Mouse (Mus musculus): ENCODE data around the gene Cdkl1. TPM values are rescaled to one million over a fixed set of nuclear protein-coding genes. Genes with fewer than 3 reads are reported as not detected.
A peak's percentile ranks its signal among the peaks of the same experiment; 100 is the strongest.

Gene Cdkl1
- polyA plus RNA-seq, 1 experiment from 2014 or later, result 9.0 TPM

DNA sequence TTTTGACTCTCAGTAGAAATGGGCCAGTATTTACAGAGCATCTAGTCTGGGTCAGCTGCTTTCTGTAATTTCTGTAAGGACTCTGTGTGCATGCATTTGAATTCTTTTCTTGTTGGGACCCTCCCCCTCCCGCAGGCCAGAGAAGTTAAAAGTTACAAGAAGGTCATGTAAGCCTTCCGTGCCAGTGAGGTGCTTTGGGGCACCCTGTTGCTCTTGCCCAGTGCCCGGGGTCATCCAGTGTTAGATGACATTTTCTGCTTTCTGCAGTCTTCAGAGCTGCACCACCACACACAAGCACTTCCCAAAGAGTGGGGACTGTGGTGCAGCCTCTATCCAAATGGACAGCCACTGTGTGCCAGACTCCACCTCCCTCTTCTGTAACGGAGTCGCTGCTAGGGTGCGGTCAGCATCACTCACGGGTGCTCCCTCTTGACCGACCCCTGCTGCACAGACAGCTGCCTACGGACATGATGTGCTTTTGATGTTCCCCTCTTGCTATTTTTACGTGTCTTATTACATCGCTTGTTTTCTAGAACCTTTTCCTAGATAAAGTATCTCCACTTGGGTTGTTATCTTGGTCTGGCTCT, 16.4 kb upstream of the Cdkl1 start:
- Histone ChIP-seq H3K4me1 (replicated peaks) (no peaks in the 10 kb centered on the region), H3K4me3 (no peak overlapping the region), H3K36me3 (peaks cover 37% of the 10 kb centered on the region), H3K9me3 (no peaks in the 10 kb centered on the region), H3K27me3 (no peaks in the 10 kb centered on the region), H3K9ac (no peak overlapping the region), H3K27ac (replicated peaks) (no peak overlapping the region), H3K4me2 (no peak overlapping the region)
- ATAC-seq (ENCODE audit: low FRiP score, low read depth), result no peak
- WGBS, result 80% methylated on average over 11 of the region's 11 CpGs

GRCm38 (mm10) chr12:69805148-69805547, 14.1 kb upstream of the Cdkl1 start:
- no peaks in the 10 kb centered on the region for H3K27me3 ChIP-seq
- ATAC-seq (ENCODE audit: low FRiP score, low read depth), result no peak
- no peaks in the 10 kb centered on the region for H3K4me1 ChIP-seq (replicated peaks)
- 77% methylated on average over 6 of the region's 6 CpGs for WGBS
- no peak overlapping the region for H3K4me3 ChIP-seq
- H3K27ac ChIP-seq (replicated peaks), result no peak overlapping the region
- H3K9ac ChIP-seq, result no peak overlapping the region
- no peak overlapping the region for H3K4me2 ChIP-seq
- H3K9me3 ChIP-seq, result no peaks in the 10 kb centered on the region
- peaks cover 37% of the 10 kb centered on the region for H3K36me3 ChIP-seq

GRCm38 (mm10) chr12:69804393-69805070, 13.5 kb upstream of the Cdkl1 start:
- H3K4me3 ChIP-seq, result no peak overlapping the region
- H3K4me2 ChIP-seq, result no peak overlapping the region
- no peaks in the 10 kb centered on the region for H3K9me3 ChIP-seq
- no peaks in the 10 kb centered on the region for H3K27me3 ChIP-seq
- ATAC-seq (ENCODE audit: low FRiP score, low read depth), result no peak
- H3K4me1 ChIP-seq (replicated peaks), result no peaks in the 10 kb centered on the region
- no peak overlapping the region for H3K27ac ChIP-seq (replicated peaks)
- WGBS, result 95% methylated on average over 10 of the region's 10 CpGs
- peaks cover 37% of the 10 kb centered on the region for H3K36me3 ChIP-seq
- no peak overlapping the region for H3K9ac ChIP-seq

DNA sequence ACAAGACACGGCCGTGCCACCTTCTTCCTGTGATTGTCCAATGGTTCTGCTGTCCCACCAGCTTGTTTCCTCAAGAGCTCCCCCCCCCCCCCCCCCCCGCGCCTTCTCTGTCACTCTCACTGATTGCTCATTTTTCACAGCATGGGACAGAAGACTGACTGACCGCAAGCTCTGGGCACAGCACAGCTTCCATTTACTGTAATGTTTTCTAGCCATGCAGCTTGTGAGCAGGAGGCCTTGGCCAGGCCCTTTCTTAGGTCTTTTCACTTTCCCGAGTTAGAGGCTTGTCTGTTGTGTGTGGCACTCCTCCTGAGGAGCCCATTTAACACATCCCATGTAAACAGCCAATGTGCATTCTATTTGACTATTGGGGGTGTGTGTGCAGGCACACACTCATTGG, 12.1 kb upstream of the Cdkl1 start:
- Histone ChIP-seq H3K4me1 (replicated peaks) (no peaks in the 10 kb centered on the region), H3K27ac (replicated peaks) (no peak overlapping the region), H3K9ac (no peak overlapping the region), H3K9me3 (no peaks in the 10 kb centered on the region), H3K36me3 (peaks cover 33% of the 10 kb centered on the region), H3K4me3 (no peak overlapping the region), H3K27me3 (no peaks in the 10 kb centered on the region), H3K4me2 (no peak overlapping the region)
- 83% methylated on average over 4 of the region's 6 CpGs for WGBS
- no peak for ATAC-seq (ENCODE audit: low FRiP score, low read depth)

- Histone ChIP-seq H3K4me1 (replicated peaks) (no peaks in the 10 kb centered on the region), H3K27ac (replicated peaks) (no peak overlapping the region), H3K4me2 (no peak overlapping the region), H3K9ac (no peak overlapping the region), H3K9me3 (no peaks in the 10 kb centered on the region), H3K4me3 (no peak overlapping the region), H3K27me3 (no peaks in the 10 kb centered on the region), H3K36me3 (peaks cover 12% of the 10 kb centered on the region)
- 86% methylated on average over 4 of the region's 4 CpGs for WGBS
- ATAC-seq (ENCODE audit: low FRiP score, low read depth), result no peak
These were observed 9.5 kb upstream of the Cdkl1 start for GRCm38 (mm10) chr12:69800586-69800985.

GRCm38 (mm10) chr12:69796311-69796710, 5.2 kb upstream of the Cdkl1 start:
- Histone ChIP-seq H3K4me1 (replicated peaks) (peaks cover 2% of the 10 kb centered on the region), H3K27ac (replicated peaks) (no peak overlapping the region), H3K27me3 (0 out of 2 replicates have a peak, but pooled peaks cover 3% of the 10 kb centered on the region), H3K4me3 (no peak overlapping the region), H3K4me2 (no peak overlapping the region), H3K9me3 (no peaks in the 10 kb centered on the region), H3K36me3 (no peaks in the 10 kb centered on the region), H3K9ac (no peak overlapping the region)
- WGBS, result 80% methylated on average over 3 of the region's 3 CpGs
- no peak for ATAC-seq (ENCODE audit: low FRiP score, low read depth)

- Histone ChIP-seq H3K9me3 (no peaks in the 10 kb centered on the region), H3K9ac (peak overlapping the region; percentile 65), H3K27ac (replicated peaks) (peak overlapping the region; percentile 61), H3K4me2 (peak overlapping the region; percentile 97), H3K27me3 (0 out of 2 replicates have a peak, but pooled peaks cover 3% of the 10 kb centered on the region), H3K36me3 (no peaks in the 10 kb centered on the region), H3K4me1 (replicated peaks) (peaks cover 18% of the 10 kb centered on the region), H3K4me3 (peak overlapping the region; percentile 55)
- ATAC-seq (ENCODE audit: low FRiP score, low read depth), result peak; percentile 19
- WGBS, result 33% methylated on average over 27 of the region's 27 CpGs
These were observed 1.1 kb downstream of the Cdkl1 start for GRCm38 (mm10) chr12:69789766-69790529.

DNA sequence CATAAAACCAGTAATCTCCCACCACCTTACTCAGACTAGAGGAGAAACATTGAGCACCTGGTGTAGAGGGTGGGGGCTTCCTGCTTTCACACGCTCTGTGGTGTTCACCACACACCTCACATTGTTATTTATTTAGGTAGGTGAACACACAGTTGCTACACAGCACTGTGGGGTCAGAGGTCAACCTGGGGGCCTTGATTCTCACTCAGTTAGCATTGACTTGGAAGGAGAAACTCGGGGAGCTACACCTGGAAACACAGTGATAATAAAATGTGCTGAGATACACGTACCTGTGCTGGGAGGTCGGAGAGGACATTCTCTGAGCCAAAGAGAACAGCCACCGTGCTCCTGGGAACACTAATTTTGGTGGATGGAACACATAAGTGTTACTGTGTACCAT, 2.7 kb downstream of the Cdkl1 start:
- 0 out of 2 replicates have a peak, but pooled peaks cover 3% of the 10 kb centered on the region for H3K27me3 ChIP-seq
- no peak overlapping the region for H3K9ac ChIP-seq
- H3K27ac ChIP-seq (replicated peaks), result no peak overlapping the region
- no peaks in the 10 kb centered on the region for H3K36me3 ChIP-seq
- H3K4me1 ChIP-seq (replicated peaks), result peaks cover 18% of the 10 kb centered on the region
- ATAC-seq (ENCODE audit: low FRiP score, low read depth), result no peak
- no peaks in the 10 kb centered on the region for H3K9me3 ChIP-seq
- H3K4me3 ChIP-seq, result no peak overlapping the region
- peak overlapping the region; percentile 2; the same call in 1 of the 2 replicates for H3K4me2 ChIP-seq
- WGBS, result 92% methylated on average over 5 of the region's 5 CpGs

GRCm38 (mm10) chr12:69785471-69785870, 5.6 kb downstream of the Cdkl1 start:
- H3K4me1 ChIP-seq (replicated peaks), result peaks cover 7% of the 10 kb centered on the region
- no peak overlapping the region for H3K9ac ChIP-seq
- H3K4me2 ChIP-seq, result no peak overlapping the region
- WGBS, result 91% methylated on average over 9 of the region's 9 CpGs
- H3K4me3 ChIP-seq, result no peak overlapping the region
- H3K9me3 ChIP-seq, result no peaks in the 10 kb centered on the region
- H3K36me3 ChIP-seq, result no peaks in the 10 kb centered on the region
- H3K27me3 ChIP-seq, result no peaks in the 10 kb centered on the region
- no peak overlapping the region for H3K27ac ChIP-seq (replicated peaks)
- ATAC-seq (ENCODE audit: low FRiP score, low read depth), result no peak

DNA sequence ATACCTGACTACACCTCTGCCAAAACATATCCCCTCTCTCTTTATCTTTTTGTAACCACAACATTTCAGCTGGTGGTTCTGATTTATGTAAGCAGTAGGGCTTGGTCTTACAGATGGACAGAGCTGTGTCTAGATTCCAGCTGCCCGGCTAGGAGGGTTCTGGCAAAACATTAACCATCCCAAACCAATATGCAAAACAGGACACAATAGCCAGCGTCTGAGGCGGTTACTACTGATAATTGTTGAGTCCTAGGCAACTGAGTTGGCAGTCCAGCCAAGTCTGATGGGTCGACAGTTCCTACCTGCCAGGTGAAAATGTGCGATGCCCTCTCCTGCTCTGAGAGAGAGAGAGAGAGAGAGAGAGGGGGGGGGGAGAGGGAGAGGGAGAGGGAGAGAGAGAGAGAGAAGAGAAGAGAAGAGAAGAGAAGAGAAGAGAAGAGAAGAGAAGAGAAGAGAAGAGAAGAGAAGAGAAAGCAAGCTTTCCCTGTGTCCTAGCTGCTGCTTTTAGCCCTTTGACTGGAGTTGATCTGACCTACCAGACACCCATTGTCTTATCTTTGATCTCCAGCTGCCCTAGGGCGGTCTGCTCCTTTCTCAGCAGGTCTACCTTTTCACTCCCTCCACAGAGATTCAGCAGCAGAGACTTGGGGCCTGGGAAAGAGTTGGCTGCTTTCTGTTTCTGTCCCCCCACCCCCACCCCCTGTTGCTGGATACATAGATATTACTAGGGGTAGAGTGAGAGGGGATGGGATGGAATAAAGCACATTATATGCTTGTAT, 7.6 kb downstream of the Cdkl1 start:
- Histone ChIP-seq H3K4me1 (replicated peaks) (no peaks in the 10 kb centered on the region), H3K4me2 (no peak overlapping the region), H3K27ac (replicated peaks) (no peak overlapping the region), H3K9ac (no peak overlapping the region), H3K27me3 (no peaks in the 10 kb centered on the region), H3K36me3 (no peaks in the 10 kb centered on the region), H3K4me3 (no peak overlapping the region), H3K9me3 (no peaks in the 10 kb centered on the region)
- ATAC-seq (ENCODE audit: low FRiP score, low read depth), result no peak
- 45% methylated on average over 6 of the region's 6 CpGs for WGBS

DNA sequence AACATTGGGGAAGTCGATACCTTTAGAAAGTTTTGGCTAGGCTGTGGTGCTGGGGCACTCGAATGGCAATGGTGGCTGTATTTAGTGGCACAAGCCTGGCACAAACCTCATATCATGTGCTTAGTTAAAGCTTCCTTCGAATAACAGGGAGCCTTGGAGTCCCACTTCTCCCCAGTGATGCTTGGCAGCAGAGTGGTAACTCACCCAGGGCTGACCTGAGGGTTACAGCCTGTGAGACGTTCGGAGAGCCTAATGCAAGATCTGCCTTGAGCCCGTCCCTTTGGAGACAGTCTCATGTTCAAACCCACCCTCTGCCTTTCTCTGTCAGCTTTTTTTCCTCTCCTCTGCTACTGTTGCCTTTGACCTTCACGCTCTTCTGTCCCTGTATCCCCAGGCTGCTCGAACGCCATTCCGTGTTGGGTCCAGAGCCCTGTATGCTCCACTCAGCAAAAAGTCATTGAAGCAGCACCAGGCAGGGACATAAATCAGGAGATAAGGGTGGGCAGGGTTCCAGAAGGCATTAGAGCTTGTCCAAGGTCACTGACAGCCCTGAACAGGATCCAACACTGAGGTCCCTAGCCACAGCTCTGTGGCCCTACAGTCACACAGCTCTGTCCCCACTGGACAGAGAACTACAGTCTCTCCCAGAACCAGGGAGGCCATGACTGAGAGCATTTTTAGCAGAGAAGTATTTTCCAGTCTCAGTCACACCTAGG, 9.0 kb downstream of the Cdkl1 start:
- Histone ChIP-seq H3K9ac (no peak overlapping the region), H3K27ac (replicated peaks) (no peak overlapping the region), H3K4me3 (no peak overlapping the region), H3K4me1 (replicated peaks) (no peaks in the 10 kb centered on the region), H3K4me2 (no peak overlapping the region), H3K27me3 (no peaks in the 10 kb centered on the region), H3K36me3 (no peaks in the 10 kb centered on the region), H3K9me3 (no peaks in the 10 kb centered on the region)
- no peak for ATAC-seq (ENCODE audit: low FRiP score, low read depth)
- 80% methylated on average over 10 of the region's 10 CpGs for WGBS
